Mouse (Mus musculus): ENCODE measurements at regions not wholly inside any gene's neighbourhood (a gene's known extent, or its start where the extent isn't known, plus 50 kb on each side); places are given as distances from the start of the nearest gene placed in this dataset.
A peak's percentile ranks its signal among the peaks of the same experiment; 100 is the strongest.

GRCm38 (mm10) chr12:79879093-79879917 is 233.5 kb downstream of the Zfp36l1 start:
- H3K4me1 ChIP-seq (ENCODE audit: insufficient read depth, low read depth, low read length) = peaks cover 18% of the 10 kb centered on the region
- ATAC-seq (ENCODE audit: extremely low read depth, insufficient number of reproducible peaks, low FRiP score, poor library complexity, severe bottlenecking) = no peak
- H3K36me3 ChIP-seq (replicated peaks) = no peaks in the 10 kb centered on the region
- TF ChIP-seq TAL1 (conservative IDR thresholded peaks at IDR 0.05; ENCODE audit: low read depth, low read length) = no peak
- no peaks in the 10 kb centered on the region for H3K9me3 ChIP-seq (replicated peaks)
- no peak for DNase-seq (ENCODE audit: low spot score)
- H3K4me3 ChIP-seq (ENCODE audit: low read depth, low read length) = no peak overlapping the region
- no peaks in the 10 kb centered on the region for H3K27me3 ChIP-seq (ENCODE audit: insufficient read depth, low read length)

- no peak overlapping the region for H3K4me3 ChIP-seq (ENCODE audit: low read depth, low read length)
- no peak for TF ChIP-seq CTCF (IDR thresholded peaks at IDR 0.05; ENCODE audit: low read depth, low read length)
- TF ChIP-seq GATA1 (IDR thresholded peaks at IDR 0.05; ENCODE audit: borderline replicate concordance, low read length) = no peak
- no peak for TF ChIP-seq GATA2 (IDR thresholded peaks at IDR 0.05; ENCODE audit: borderline replicate concordance, low read depth, low read length)
- TF ChIP-seq POLR2AphosphoS5 (IDR thresholded peaks at IDR 0.05; ENCODE audit: insufficient replicate concordance, low read depth, low read length) = no peak
- no peak for TF ChIP-seq TAL1 (conservative IDR thresholded peaks at IDR 0.05; ENCODE audit: low read depth, low read length)
- no peaks in the 10 kb centered on the region for H3K36me3 ChIP-seq (replicated peaks)
- DNase-seq (ENCODE audit: low spot score) (no peak), ATAC-seq (ENCODE audit: extremely low read depth, insufficient number of reproducible peaks, low FRiP score, poor library complexity, severe bottlenecking) (no peak)
- H3K4me1 ChIP-seq (ENCODE audit: insufficient read depth, low read depth, low read length) = peaks cover 17% of the 10 kb centered on the region
- H3K9me3 ChIP-seq (replicated peaks) = no peaks in the 10 kb centered on the region
- no peaks in the 10 kb centered on the region for H3K27me3 ChIP-seq (ENCODE audit: insufficient read depth, low read length)
Observed at GRCm38 (mm10) chr12:79878766-79879092, 234.1 kb downstream of the Zfp36l1 start.

- Histone ChIP-seq H3K36me3 (replicated peaks) (no peaks in the 10 kb centered on the region), H3K9me3 (replicated peaks) (no peaks in the 10 kb centered on the region), H3K27me3 (ENCODE audit: insufficient read depth, low read length) (no peaks in the 10 kb centered on the region), H3K4me3 (ENCODE audit: low read depth, low read length) (no peak overlapping the region), H3K4me1 (ENCODE audit: insufficient read depth, low read depth, low read length) (peaks cover 17% of the 10 kb centered on the region)
- DNase-seq (ENCODE audit: low spot score) = no peak
- no peak for TF ChIP-seq GATA2 (IDR thresholded peaks at IDR 0.05; ENCODE audit: borderline replicate concordance, low read depth, low read length)
- no peak for TF ChIP-seq GATA1 (IDR thresholded peaks at IDR 0.05; ENCODE audit: borderline replicate concordance, low read length)
- no peak for TF ChIP-seq CTCF (IDR thresholded peaks at IDR 0.05; ENCODE audit: low read depth, low read length)
- no peak for TF ChIP-seq POLR2AphosphoS5 (IDR thresholded peaks at IDR 0.05; ENCODE audit: insufficient replicate concordance, low read depth, low read length)
- TF ChIP-seq TAL1 (conservative IDR thresholded peaks at IDR 0.05; ENCODE audit: low read depth, low read length) = no peak
- ATAC-seq (ENCODE audit: extremely low read depth, insufficient number of reproducible peaks, low FRiP score, poor library complexity, severe bottlenecking) = no peak
Observed at GRCm38 (mm10) chr12:79878163-79878562, 234.7 kb downstream of the Zfp36l1 start.

- Histone ChIP-seq H3K4me1 (ENCODE audit: insufficient read depth, low read depth, low read length) (peaks cover 13% of the 10 kb centered on the region), H3K27me3 (ENCODE audit: insufficient read depth, low read length) (no peaks in the 10 kb centered on the region), H3K4me3 (ENCODE audit: low read depth, low read length) (no peak overlapping the region), H3K9me3 (replicated peaks) (no peaks in the 10 kb centered on the region), H3K36me3 (replicated peaks) (no peaks in the 10 kb centered on the region)
- DNase-seq (ENCODE audit: low spot score) (no peak), ATAC-seq (ENCODE audit: extremely low read depth, insufficient number of reproducible peaks, low FRiP score, poor library complexity, severe bottlenecking) (no peak)
- TF ChIP-seq CTCF (IDR thresholded peaks at IDR 0.05; ENCODE audit: low read depth, low read length) (no peak), TAL1 (conservative IDR thresholded peaks at IDR 0.05; ENCODE audit: low read depth, low read length) (no peak), GATA2 (IDR thresholded peaks at IDR 0.05; ENCODE audit: borderline replicate concordance, low read depth, low read length) (no peak), GATA1 (IDR thresholded peaks at IDR 0.05; ENCODE audit: borderline replicate concordance, low read length) (no peak), POLR2AphosphoS5 (IDR thresholded peaks at IDR 0.05; ENCODE audit: insufficient replicate concordance, low read depth, low read length) (no peak)
Observed at GRCm38 (mm10) chr12:79874333-79874732, 238.5 kb downstream of the Zfp36l1 start.

- H3K27me3 ChIP-seq (ENCODE audit: insufficient read depth, low read length) = no peaks in the 10 kb centered on the region
- peaks cover 21% of the 10 kb centered on the region for H3K9me3 ChIP-seq (replicated peaks)
- peaks cover 53% of the 10 kb centered on the region for H3K4me1 ChIP-seq (ENCODE audit: insufficient read depth, low read depth, low read length)
- TF ChIP-seq TAL1 (conservative IDR thresholded peaks at IDR 0.05; ENCODE audit: low read depth, low read length) = no peak
- TF ChIP-seq POLR2AphosphoS5 (IDR thresholded peaks at IDR 0.05; ENCODE audit: insufficient replicate concordance, low read depth, low read length) = no peak
- TF ChIP-seq CTCF (IDR thresholded peaks at IDR 0.05; ENCODE audit: low read depth, low read length) = no peak
- TF ChIP-seq GATA1 (IDR thresholded peaks at IDR 0.05; ENCODE audit: borderline replicate concordance, low read length) = no peak
- no peak for TF ChIP-seq GATA2 (IDR thresholded peaks at IDR 0.05; ENCODE audit: borderline replicate concordance, low read depth, low read length)
- DNase-seq (ENCODE audit: low spot score) = peak; percentile 77
- ATAC-seq (ENCODE audit: extremely low read depth, insufficient number of reproducible peaks, low FRiP score, poor library complexity, severe bottlenecking) = peak; percentile 81
- H3K4me3 ChIP-seq (ENCODE audit: low read depth, low read length) = peak overlapping the region; percentile 66; the same call in 1 of the 2 replicates
- H3K36me3 ChIP-seq (replicated peaks) = peaks cover 18% of the 10 kb centered on the region
Observed at GRCm38 (mm10) chr12:79865179-79865552, 247.6 kb downstream of the Zfp36l1 start.

GRCm38 (mm10) chr12:79864346-79865178 is 248.3 kb downstream of the Zfp36l1 start:
- Histone ChIP-seq H3K9me3 (replicated peaks) (peaks cover 21% of the 10 kb centered on the region), H3K27me3 (ENCODE audit: insufficient read depth, low read length) (no peaks in the 10 kb centered on the region), H3K36me3 (replicated peaks) (peaks cover 21% of the 10 kb centered on the region), H3K4me1 (ENCODE audit: insufficient read depth, low read depth, low read length) (peaks cover 53% of the 10 kb centered on the region), H3K4me3 (ENCODE audit: low read depth, low read length) (peak overlapping the region; percentile 66)
- ATAC-seq (ENCODE audit: extremely low read depth, insufficient number of reproducible peaks, low FRiP score, poor library complexity, severe bottlenecking) (no peak), DNase-seq (ENCODE audit: low spot score) (no peak)
- TF ChIP-seq POLR2AphosphoS5 (IDR thresholded peaks at IDR 0.05; ENCODE audit: insufficient replicate concordance, low read depth, low read length) = no peak
- TF ChIP-seq GATA1 (IDR thresholded peaks at IDR 0.05; ENCODE audit: borderline replicate concordance, low read length) = no peak
